Mouse (Mus musculus) cortical plate, adult 2 months (tissue): Measurements from ENCODE around the gene Mkrn3. TPM values are rescaled to one million over a fixed set of nuclear protein-coding genes. Genes with fewer than 3 reads are reported as not detected.

ENCODE experiments used
- H3K27ac ChIP-seq: fragments of 200-500 bp; 2 replicates; pipeline ENCODE4 v1.5.1; 2012; ENCODE audit warnings: low read length, control low read depth, inconsistent platforms; ENCODE audit not compliant: insufficient read depth
- H3K4me1 ChIP-seq: fragments of 200-500 bp; 2 replicates; pipeline ENCODE4 v1.6.1; 2011; ENCODE audit warnings: low read length; ENCODE audit not compliant: control insufficient read depth, insufficient read depth
- H3K4me3 ChIP-seq: fragments of 200-500 bp; 2 replicates; pipeline ENCODE4 v1.5.1; 2011; ENCODE audit warnings: mild to moderate bottlenecking, low read length, control low read depth; ENCODE audit not compliant: insufficient read depth
- CTCF ChIP-seq: fragments of 200-500 bp; IDR thresholded peaks from 2 replicates; pipeline ENCODE4 v1.5.1; 2011; ENCODE audit warnings: mild to moderate bottlenecking, control low read depth, low read length; ENCODE audit not compliant: insufficient read depth; ENCODE audit errors: extremely low read depth
- POLR2A ChIP-seq: fragments of 200-500 bp; IDR thresholded peaks from 2 replicates; pipeline ENCODE4 v1.6.1; 2011; ENCODE audit warnings: mild to moderate bottlenecking, low read length, control low read depth; ENCODE audit not compliant: insufficient read depth; ENCODE audit errors: extremely low read depth
- polyA plus RNA-seq: library from polyadenylated mRNA; depleted of rRNA; stranded (reverse); fragments of >200 nt; gene quantifications from 2 replicates; pipeline ENCODE4 v1.2.3, GENCODE M21; 2012

Mkrn3 gene
- polyA plus RNA-seq, 1 experiment = 1.8 TPM

GRCm38 (mm10) chr7:62428337-62428736 is 8.4 kb upstream of the Mkrn3 start:
- Histone ChIP-seq H3K4me3 (no peak overlapping the region), H3K27ac (no peak overlapping the region), H3K4me1 (no peaks in the 10 kb centered on the region)
- TF ChIP-seq POLR2A (no peak), CTCF (0 out of 2 replicates have a peak, but pooled peaks have one; percentile 10)

- no peaks in the 10 kb centered on the region for H3K4me1 ChIP-seq
- no peak overlapping the region for H3K27ac ChIP-seq
- TF ChIP-seq POLR2A = no peak
- no peak for TF ChIP-seq CTCF
- H3K4me3 ChIP-seq = no peak overlapping the region
These were observed 3.3 kb upstream of the Mkrn3 start for GRCm38 (mm10) chr7:62423210-62423609.

- H3K4me1 ChIP-seq = no peaks in the 10 kb centered on the region
- no peak overlapping the region for H3K4me3 ChIP-seq
- TF ChIP-seq CTCF (no peak), POLR2A (no peak)
- H3K27ac ChIP-seq = no peak overlapping the region
These were observed 627 bp upstream of the Mkrn3 start for GRCm38 (mm10) chr7:62420566-62420965.

- Histone ChIP-seq H3K27ac (no peak overlapping the region), H3K4me1 (no peaks in the 10 kb centered on the region), H3K4me3 (peak overlapping the region; percentile 55; the same call in 1 of the 2 replicates)
- no peak for TF ChIP-seq POLR2A
- TF ChIP-seq CTCF = no peak
These were observed 840 bp downstream of the Mkrn3 start for GRCm38 (mm10) chr7:62419105-62419492.

GRCm38 (mm10) chr7:62418346-62418745 is 1.6 kb downstream of the Mkrn3 start:
- Histone ChIP-seq H3K27ac (no peak overlapping the region), H3K4me1 (no peaks in the 10 kb centered on the region), H3K4me3 (no peak overlapping the region)
- TF ChIP-seq POLR2A (no peak), CTCF (no peak)

- Histone ChIP-seq H3K27ac (no peak overlapping the region), H3K4me1 (no peaks in the 10 kb centered on the region)
- TF ChIP-seq POLR2A (no peak), CTCF (no peak)
These were observed 3.8 kb downstream of the Mkrn3 start for GRCm38 (mm10) chr7:62416173-62416572.

GRCm38 (mm10) chr7:62415222-62415621 is 4.7 kb downstream of the Mkrn3 start:
- Histone ChIP-seq H3K4me3 (no peak overlapping the region), H3K27ac (no peak overlapping the region), H3K4me1 (no peaks in the 10 kb centered on the region)
- no peak for TF ChIP-seq POLR2A
- no peak for TF ChIP-seq CTCF

More at GRCm38 (mm10) chr7:62416173-62416572, 3.8 kb downstream of the Mkrn3 start:
- H3K4me3 ChIP-seq = no peak overlapping the region

- Histone ChIP-seq H3K4me1 (no peaks in the 10 kb centered on the region), H3K4me3 (no peak overlapping the region), H3K27ac (no peak overlapping the region)
- TF ChIP-seq CTCF = no peak
- no peak for TF ChIP-seq POLR2A
These were observed 12.1 kb downstream of the Mkrn3 start for GRCm38 (mm10) chr7:62407803-62408202.

GRCm38 (mm10) chr7:62406573-62407050 is 13.3 kb downstream of the Mkrn3 start:
- H3K27ac ChIP-seq = no peak overlapping the region
- H3K4me1 ChIP-seq = no peaks in the 10 kb centered on the region
- no peak for TF ChIP-seq POLR2A
- TF ChIP-seq CTCF = no peak
- H3K4me3 ChIP-seq = peak overlapping the region; percentile 56

- Histone ChIP-seq H3K27ac (no peak overlapping the region), H3K4me3 (no peak overlapping the region), H3K4me1 (no peaks in the 10 kb centered on the region)
- TF ChIP-seq POLR2A (no peak), CTCF (no peak)
These were observed 27.7 kb downstream of the Mkrn3 start for GRCm38 (mm10) chr7:62392202-62392601.
